Mouse (Mus musculus) kidney, postnatal 0 days (tissue): ENCODE measurements at regions not wholly inside any gene's neighbourhood (a gene's known extent, or its start where the extent isn't known, plus 50 kb on each side); places are given as distances from the start of the nearest gene placed in this dataset.

Source experiments
- ATAC-seq: fragments of 200-750 bp; cut with Nextera tagmentation; replicated peaks from 2 replicates; pipeline ENCODE4 v1.8.0; 2017; ENCODE audit warnings: low read depth, moderate number of reproducible peaks, moderate TSS enrichment, moderate library complexity; ENCODE audit not compliant: low FRiP score
- DNase-seq: peaks from one replicate; pipeline ENCODE4 v3.0.0-alpha.2; 2016; ENCODE audit warnings: low spot score
- H3K27ac ChIP-seq: fragments of 300-500 bp; sonication (generic); 2 replicates; pipeline ENCODE4 v1.5.1; 2014; ENCODE audit warnings: mild to moderate bottlenecking
- H3K27me3 ChIP-seq: fragments of 300-500 bp; sonication (generic); 2 replicates; pipeline ENCODE4 v1.6.1; 2014; ENCODE audit warnings: low read length, mixed read lengths; ENCODE audit not compliant: insufficient read depth
- H3K36me3 ChIP-seq: fragments of 300-500 bp; sonication (generic); 2 replicates; pipeline ENCODE4 v1.6.1; 2014; ENCODE audit warnings: low read length, mixed read lengths; ENCODE audit not compliant: insufficient read depth
- H3K4me1 ChIP-seq: fragments of 300-500 bp; sonication (generic); replicated peaks from 2 replicates; pipeline ENCODE4 v1.6.1; 2014; ENCODE audit warnings: antibody characterized with exemption, low read length, mixed read lengths; ENCODE audit not compliant: insufficient read depth
- H3K4me2 ChIP-seq: fragments of 300-500 bp; sonication (generic); 2 replicates; pipeline ENCODE4 v1.6.1; 2014; ENCODE audit warnings: mild to moderate bottlenecking, low read length, moderate library complexity, mixed read lengths
- H3K4me3 ChIP-seq: fragments of 300-500 bp; sonication (generic); replicated peaks from 2 replicates; pipeline ENCODE4 v1.5.1; 2014; ENCODE audit warnings: low read depth, low read length
- H3K9ac ChIP-seq: fragments of 300-500 bp; sonication (generic); 2 replicates; pipeline ENCODE4 v1.6.1; 2014; ENCODE audit warnings: low read depth, low read length
- H3K9me3 ChIP-seq: fragments of 300-500 bp; sonication (generic); replicated peaks from 2 replicates; pipeline ENCODE4 v1.6.1; 2016; ENCODE audit warnings: low read length, inconsistent platforms, mixed read lengths
- CTCF ChIP-seq: IDR thresholded peaks from 2 replicates; pipeline ENCODE4 v1.5.1; 2016; ENCODE audit warnings: antibody characterized with exemption, low read depth, mild to moderate bottlenecking, moderate library complexity
- WGBS: fragments of 180-500 bp; shearing (Covaris S2); extraction: QIAGEN DNeasy Blood & Tissue Kit; methylation state at CpG from one replicate; pipeline ENCODE4 v1.1.7; 2014; 5-methylcytosine and 5-hydroxymethylcytosine counted together

DNA sequence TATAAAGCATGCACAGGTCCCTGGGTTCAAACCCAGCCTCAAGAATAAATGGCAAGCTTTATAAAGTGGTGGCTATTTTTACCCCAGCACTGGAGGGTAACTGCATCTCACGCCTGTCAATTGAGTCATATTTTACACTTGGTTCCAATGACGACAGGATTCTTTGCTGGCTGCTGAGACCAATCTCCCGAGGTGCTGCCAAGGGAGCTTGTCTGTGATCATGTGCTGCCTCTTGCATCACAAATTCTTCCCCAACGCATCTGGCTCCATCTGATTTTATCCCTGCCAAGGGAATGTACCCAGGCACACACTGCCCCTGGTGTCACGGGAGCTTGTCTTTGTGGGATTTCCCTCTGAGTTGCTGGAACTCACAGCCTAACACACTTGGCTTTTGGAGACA, 486.8 kb downstream of the Zfp704 start:
- no peak for TF ChIP-seq CTCF
- Histone ChIP-seq H3K4me1 (no peaks in the 10 kb centered on the region), H3K27me3 (no peaks in the 10 kb centered on the region), H3K36me3 (no peaks in the 10 kb centered on the region), H3K27ac (no peak overlapping the region), H3K9me3 (no peaks in the 10 kb centered on the region), H3K9ac (no peak overlapping the region), H3K4me3 (no peak overlapping the region), H3K4me2 (no peak overlapping the region)
- DNase-seq, result no peak
- ATAC-seq, result no peak
- 48% methylated on average over 5 of the region's 5 CpGs for WGBS

DNA sequence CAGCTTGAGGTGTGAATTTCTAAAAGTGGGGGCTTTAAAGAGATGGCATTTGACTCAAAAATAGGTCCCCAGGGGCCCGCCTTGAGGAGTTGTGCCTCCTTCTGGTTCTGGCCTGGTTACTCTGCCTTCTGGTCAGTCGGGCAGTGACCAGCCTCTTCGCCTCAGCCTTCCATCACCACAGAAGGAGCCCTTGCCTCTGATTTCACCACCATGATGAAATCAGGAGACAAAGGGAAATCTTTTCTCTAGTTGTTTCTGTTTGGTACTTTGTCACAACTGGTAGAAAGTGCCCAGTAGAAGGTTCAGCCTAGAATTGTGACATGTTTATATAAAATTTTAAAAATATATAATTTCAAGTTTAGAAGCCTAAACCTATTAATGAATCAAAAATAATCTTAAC, 492.0 kb downstream of the Zfp704 start:
- Histone ChIP-seq H3K9me3 (no peaks in the 10 kb centered on the region), H3K9ac (no peak overlapping the region), H3K4me1 (no peaks in the 10 kb centered on the region), H3K27ac (no peak overlapping the region), H3K4me2 (no peak overlapping the region), H3K4me3 (no peak overlapping the region), H3K36me3 (no peaks in the 10 kb centered on the region), H3K27me3 (no peaks in the 10 kb centered on the region)
- ATAC-seq (no peak), DNase-seq (no peak)
- 92% methylated on average over 3 of the region's 3 CpGs for WGBS
- TF ChIP-seq CTCF, result no peak

- TF ChIP-seq CTCF, result no peak
- WGBS, result 73% methylated on average over 5 of the region's 5 CpGs
- H3K9me3 ChIP-seq, result no peaks in the 10 kb centered on the region
- no peak overlapping the region for H3K4me3 ChIP-seq
- peaks cover 11% of the 10 kb centered on the region for H3K4me1 ChIP-seq
- no peak overlapping the region for H3K9ac ChIP-seq
- no peak overlapping the region for H3K4me2 ChIP-seq
- ATAC-seq (no peak), DNase-seq (no peak)
- H3K27ac ChIP-seq, result no peak overlapping the region
- H3K27me3 ChIP-seq, result no peaks in the 10 kb centered on the region
- no peaks in the 10 kb centered on the region for H3K36me3 ChIP-seq
Measured at GRCm38 (mm10) chr3:9113410-9113809, 496.5 kb downstream of the Zfp704 start.

GRCm38 (mm10) chr3:9110741-9111140, 499.1 kb downstream of the Zfp704 start:
- Histone ChIP-seq H3K9ac (no peak overlapping the region), H3K36me3 (no peaks in the 10 kb centered on the region), H3K4me3 (no peak overlapping the region), H3K9me3 (no peaks in the 10 kb centered on the region), H3K4me1 (peaks cover 11% of the 10 kb centered on the region), H3K4me2 (no peak overlapping the region), H3K27ac (peak overlapping the region; percentile 81), H3K27me3 (no peaks in the 10 kb centered on the region)
- WGBS, result 14% methylated on average over 11 of the region's 11 CpGs
- ATAC-seq, result peak; percentile 79
- no peak for TF ChIP-seq CTCF
- DNase-seq, result peak; percentile 74

- Histone ChIP-seq H3K9me3 (no peaks in the 10 kb centered on the region), H3K4me3 (no peak overlapping the region), H3K27me3 (no peaks in the 10 kb centered on the region), H3K4me2 (no peak overlapping the region), H3K27ac (peak overlapping the region; percentile 81), H3K4me1 (peaks cover 11% of the 10 kb centered on the region), H3K36me3 (no peaks in the 10 kb centered on the region), H3K9ac (no peak overlapping the region)
- no peak for TF ChIP-seq CTCF
- peak; percentile 85 for ATAC-seq
- DNase-seq, result peak; percentile 70
- 20% methylated on average over 8 of the region's 8 CpGs for WGBS
Measured at GRCm38 (mm10) chr3:9109991-9110390, 499.9 kb downstream of the Zfp704 start.

GRCm38 (mm10) chr3:9109485-9109884, 500.4 kb downstream of the Zfp704 start:
- TF ChIP-seq CTCF, result no peak
- ATAC-seq, result no peak
- whole genome bisulfite sequencing, result 45% methylated on average over 5 of the region's 5 CpGs
- Histone ChIP-seq H3K9me3 (no peaks in the 10 kb centered on the region), H3K27me3 (no peaks in the 10 kb centered on the region), H3K36me3 (no peaks in the 10 kb centered on the region), H3K4me2 (no peak overlapping the region), H3K9ac (no peak overlapping the region), H3K27ac (peak overlapping the region; percentile 81), H3K4me3 (no peak overlapping the region), H3K4me1 (peaks cover 11% of the 10 kb centered on the region)
- DNase-seq, result peak; percentile 32

DNA sequence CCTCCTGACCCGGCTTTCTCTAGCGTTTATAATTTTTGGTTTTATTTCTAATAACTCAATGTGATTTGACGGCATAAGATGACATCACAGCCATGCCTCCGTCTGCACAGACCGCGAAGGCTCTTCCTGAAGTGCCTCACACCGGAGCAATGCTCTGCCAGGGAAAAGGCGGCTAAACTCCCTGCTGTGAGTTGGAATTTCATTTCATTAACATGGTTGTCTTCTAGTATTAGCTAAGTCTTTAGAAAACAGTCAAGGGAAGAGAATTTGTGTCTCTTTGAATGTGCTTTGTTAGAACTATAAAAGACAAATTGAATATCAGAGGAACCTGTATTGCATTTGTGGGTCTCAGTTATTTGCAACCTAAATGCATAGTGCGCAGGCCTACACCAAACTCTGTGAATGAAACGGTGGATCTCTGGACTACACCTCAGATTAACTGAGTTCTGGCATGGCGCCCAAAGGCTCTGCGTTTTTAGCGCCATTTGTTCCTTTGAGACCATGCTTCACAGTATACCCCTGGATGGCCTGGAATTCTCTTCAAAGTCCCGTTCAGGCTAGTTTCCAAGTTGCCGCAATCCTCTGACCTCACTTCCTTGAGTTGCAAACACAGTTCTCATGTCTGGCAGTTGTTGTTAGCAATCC, 502.0 kb downstream of the Zfp704 start:
- Histone ChIP-seq H3K36me3 (no peaks in the 10 kb centered on the region), H3K9me3 (no peaks in the 10 kb centered on the region), H3K4me1 (peaks cover 11% of the 10 kb centered on the region), H3K4me2 (no peak overlapping the region), H3K27me3 (no peaks in the 10 kb centered on the region), H3K9ac (no peak overlapping the region), H3K27ac (no peak overlapping the region), H3K4me3 (no peak overlapping the region)
- DNase-seq (peak; percentile 35), ATAC-seq (no peak)
- no peak for TF ChIP-seq CTCF
- WGBS, result 82% methylated on average over 15 of the region's 15 CpGs
